Mouse (Mus musculus) liver, embryonic 16.5 days (tissue): ENCODE data around the gene Csf3. TPM values are rescaled to one million over a fixed set of nuclear protein-coding genes. Genes with fewer than 3 reads are reported as not detected.

Experiments
- ATAC-seq: fragments of 200-750 bp; cut with Nextera tagmentation; 2 replicates; pipeline ENCODE4 v1.8.0; 2017; ENCODE audit warnings: low read depth, mild to moderate bottlenecking, moderate number of reproducible peaks, moderate library complexity
- H3K27ac ChIP-seq: fragments of 300-500 bp; sonication (generic); 2 replicates; pipeline ENCODE4 v1.5.1; 2014; ENCODE audit warnings: mild to moderate bottlenecking, low read length
- H3K27me3 ChIP-seq: fragments of 300-500 bp; sonication (generic); 2 replicates; pipeline ENCODE4 v1.6.1; 2014; ENCODE audit warnings: low read depth, low read length, mixed read lengths; ENCODE audit not compliant: control insufficient read depth, insufficient read depth
- H3K36me3 ChIP-seq: fragments of 300-500 bp; sonication (generic); 2 replicates; pipeline ENCODE4 v1.6.1; 2014; ENCODE audit warnings: mild to moderate bottlenecking; ENCODE audit not compliant: control insufficient read depth, insufficient read depth
- H3K4me1 ChIP-seq: fragments of 300-500 bp; sonication (generic); 2 replicates; pipeline ENCODE4 v1.6.1; 2014; ENCODE audit warnings: low read depth, low read length, mixed read lengths; ENCODE audit not compliant: control insufficient read depth
- H3K4me2 ChIP-seq: fragments of 300-500 bp; sonication (generic); 2 replicates; pipeline ENCODE4 v1.6.1; 2014; ENCODE audit warnings: low read depth, low read length, mixed read lengths
- H3K4me3 ChIP-seq: fragments of 300-500 bp; sonication (generic); 2 replicates; pipeline ENCODE4 v1.5.1; 2014; ENCODE audit warnings: low read depth, mild to moderate bottlenecking, low read length
- H3K9ac ChIP-seq: fragments of 300-500 bp; sonication (generic); 2 replicates; pipeline ENCODE4 v1.6.1; 2014; ENCODE audit warnings: low read depth, low read length
- H3K9me3 ChIP-seq: fragments of 300-500 bp; sonication (generic); replicated peaks from 2 replicates; pipeline ENCODE4 v1.6.1; 2016; ENCODE audit warnings: low read length; ENCODE audit not compliant: control insufficient read depth
- WGBS: fragments of 180-500 bp; shearing (Covaris S2); extraction: QIAGEN DNeasy Blood & Tissue Kit; methylation state at CpG from one replicate; pipeline ENCODE4 v1.1.7; 2014; ENCODE audit not compliant: insufficient replicate concordance; 5-methylcytosine and 5-hydroxymethylcytosine counted together
- polyA plus RNA-seq: library from polyadenylated mRNA; unstranded; fragments of >200 nt; fragmentation: Nextera tagmentation; extraction: Ambion mirVana; gene quantifications from 2 replicates; pipeline ENCODE4 v1.2.1, GENCODE M21; 2015

Csf3 gene
- polyA plus RNA-seq, 1 experiment from 2014 or later = not detected

DNA sequence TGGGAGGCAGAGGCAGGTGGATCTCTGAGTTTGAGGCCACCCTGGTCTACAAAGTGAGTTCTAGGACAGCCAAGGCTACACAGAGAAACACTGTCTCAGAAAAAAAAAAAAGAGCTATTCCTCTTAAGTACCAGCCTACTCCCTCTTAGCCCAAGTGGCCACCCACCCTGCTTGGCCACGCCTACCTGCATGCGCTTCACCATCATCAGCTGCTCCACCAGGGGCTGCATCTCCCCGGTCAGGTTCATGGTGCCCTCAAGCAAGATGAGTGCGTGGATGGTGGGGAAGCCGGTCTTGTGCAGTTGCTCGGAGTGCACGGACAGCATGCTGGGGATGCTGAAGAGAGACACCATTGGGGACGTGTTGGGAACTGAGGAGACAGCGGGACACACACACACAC is 14.9 kb downstream of the Csf3 start:
- ATAC-seq = no peak
- 82% methylated on average over 9 of the region's 9 CpGs for WGBS
- H3K36me3 ChIP-seq = peaks cover 4% of the 10 kb centered on the region; the same call in 1 of the 2 replicates

DNA sequence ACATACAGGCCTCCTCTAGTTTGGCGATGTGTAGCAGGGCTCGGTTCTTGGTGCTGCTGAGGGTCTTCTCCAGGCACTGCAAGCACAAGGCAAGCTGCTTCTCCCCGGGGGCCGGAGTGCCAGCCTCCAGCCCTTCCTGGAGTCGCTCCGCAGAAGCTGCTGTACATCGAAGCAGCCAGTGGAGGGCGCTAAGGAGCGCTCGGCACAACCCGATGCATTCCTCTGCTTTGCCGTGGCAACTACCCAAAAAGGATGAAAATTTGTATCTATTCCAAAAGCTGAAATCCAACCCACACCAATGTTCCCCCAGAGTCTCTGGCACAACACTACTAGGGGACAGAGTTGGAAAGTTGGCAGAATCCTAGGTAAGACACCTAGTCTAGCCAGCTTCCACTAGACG is 16.8 kb downstream of the Csf3 start:
- no peak for ATAC-seq
- Histone ChIP-seq H3K4me3 (no peak overlapping the region), H3K27ac (no peak overlapping the region), H3K9ac (no peak overlapping the region), H3K27me3 (no peaks in the 10 kb centered on the region), H3K36me3 (peaks cover 4% of the 10 kb centered on the region; the same call in 1 of the 2 replicates), H3K9me3 (no peaks in the 10 kb centered on the region), H3K4me2 (no peak overlapping the region), H3K4me1 (peaks cover 6% of the 10 kb centered on the region; the same call in 1 of the 2 replicates)
- whole genome bisulfite sequencing = 26% methylated on average over 13 of the region's 13 CpGs

More for the DNA sequence above, 14.9 kb downstream of the Csf3 start:
- H3K27me3 ChIP-seq = no peaks in the 10 kb centered on the region
- H3K9me3 ChIP-seq = no peaks in the 10 kb centered on the region
- no peak overlapping the region for H3K27ac ChIP-seq
- H3K9ac ChIP-seq = no peak overlapping the region
- H3K4me2 ChIP-seq = no peak overlapping the region
- H3K4me1 ChIP-seq = peaks cover 8% of the 10 kb centered on the region
- no peak overlapping the region for H3K4me3 ChIP-seq

DNA sequence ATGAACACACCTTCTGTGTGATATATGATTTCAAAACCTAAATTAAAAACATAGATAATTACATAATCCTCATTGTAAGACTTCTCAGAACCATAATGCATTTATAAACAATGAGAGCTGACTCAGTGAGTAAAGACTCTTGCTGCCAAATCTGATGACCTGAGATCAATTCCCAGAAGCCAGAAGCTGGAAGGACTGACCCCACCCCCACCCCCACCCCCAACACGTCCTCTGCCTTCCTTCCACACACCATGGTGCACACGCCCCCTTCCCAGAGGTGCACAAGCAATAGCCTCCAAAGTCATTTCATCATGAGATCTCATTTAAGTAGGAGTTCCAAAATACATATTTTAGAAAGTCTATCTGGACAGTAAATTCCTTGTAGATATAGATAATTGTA is 19.7 kb downstream of the Csf3 start:
- Histone ChIP-seq H3K4me2 (no peak overlapping the region), H3K9me3 (no peaks in the 10 kb centered on the region), H3K4me3 (no peak overlapping the region), H3K36me3 (peaks cover 4% of the 10 kb centered on the region; the same call in 1 of the 2 replicates), H3K9ac (no peak overlapping the region), H3K4me1 (peaks cover 6% of the 10 kb centered on the region; the same call in 1 of the 2 replicates), H3K27ac (no peak overlapping the region), H3K27me3 (no peaks in the 10 kb centered on the region)
- 53% methylated on average over 2 of the region's 2 CpGs for WGBS
- no peak for ATAC-seq

DNA sequence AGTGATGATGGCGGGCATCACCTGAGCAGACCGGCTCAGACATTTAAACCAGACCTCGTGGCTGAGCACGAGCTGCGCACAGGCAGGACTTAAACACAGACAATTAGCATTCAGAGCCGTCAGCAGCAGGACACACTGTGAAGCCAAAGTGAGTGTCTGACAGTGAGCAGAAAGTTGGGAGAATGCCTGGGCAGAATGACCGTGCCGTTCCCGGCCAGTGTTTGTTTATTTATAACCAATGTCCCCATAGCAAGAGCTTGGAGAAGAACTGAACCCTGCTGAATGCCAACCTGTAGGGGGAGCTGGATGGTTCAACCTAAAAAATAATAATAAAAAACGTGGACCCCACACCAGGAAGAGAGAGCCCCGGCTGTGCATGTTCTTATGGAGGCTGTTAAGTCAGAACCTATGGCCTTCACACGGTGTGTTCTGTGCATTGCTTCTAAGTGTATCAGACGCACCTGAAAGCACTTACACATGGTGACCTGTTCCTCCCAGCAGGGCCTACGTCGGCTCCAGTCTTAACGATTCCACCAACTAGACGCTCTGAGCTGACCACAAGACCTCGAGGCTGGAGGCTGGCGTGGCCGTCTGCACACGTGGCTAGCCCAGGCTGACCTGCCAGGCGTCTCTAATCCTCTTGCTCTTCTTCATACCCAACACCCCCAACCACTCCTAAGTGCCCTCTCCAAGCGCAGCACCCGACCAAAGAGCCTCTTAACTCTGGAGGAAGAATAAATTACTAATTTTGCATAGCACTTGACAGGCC is 20.6 kb downstream of the Csf3 start:
- Histone ChIP-seq H3K4me3 (no peak overlapping the region), H3K4me2 (no peak overlapping the region), H3K27me3 (no peaks in the 10 kb centered on the region), H3K27ac (no peak overlapping the region), H3K36me3 (peaks cover 4% of the 10 kb centered on the region; the same call in 1 of the 2 replicates), H3K4me1 (peaks cover 6% of the 10 kb centered on the region; the same call in 1 of the 2 replicates), H3K9me3 (no peaks in the 10 kb centered on the region), H3K9ac (no peak overlapping the region)
- 72% methylated on average over 24 of the region's 24 CpGs for WGBS
- no peak for ATAC-seq

DNA sequence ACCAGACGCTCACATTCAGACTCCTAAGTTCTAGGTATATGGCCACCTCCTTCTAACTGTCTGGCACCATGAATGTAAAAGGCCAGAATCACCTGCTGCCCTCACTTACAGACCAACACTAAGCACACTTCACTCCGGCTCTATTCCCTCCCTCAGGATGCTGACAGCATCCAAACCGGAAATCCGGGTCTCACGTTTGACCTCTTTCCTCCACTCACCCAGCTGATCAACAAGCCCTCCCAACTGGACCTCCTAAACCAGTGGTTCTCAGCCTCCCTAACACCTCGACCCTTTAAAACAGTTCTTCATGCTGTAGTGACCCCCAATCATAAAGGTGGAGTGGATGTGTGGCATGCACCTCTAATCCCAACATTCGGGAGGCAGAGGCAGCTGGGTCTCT is 22.0 kb downstream of the Csf3 start:
- Histone ChIP-seq H3K9me3 (no peaks in the 10 kb centered on the region), H3K9ac (no peak overlapping the region), H3K27ac (no peak overlapping the region), H3K36me3 (no peaks in the 10 kb centered on the region; the same call in 1 of the 2 replicates), H3K4me1 (peaks cover 4% of the 10 kb centered on the region), H3K27me3 (no peaks in the 10 kb centered on the region), H3K4me2 (no peak overlapping the region), H3K4me3 (no peak overlapping the region)
- ATAC-seq = no peak
- 67% methylated on average over 7 of the region's 7 CpGs for WGBS

DNA sequence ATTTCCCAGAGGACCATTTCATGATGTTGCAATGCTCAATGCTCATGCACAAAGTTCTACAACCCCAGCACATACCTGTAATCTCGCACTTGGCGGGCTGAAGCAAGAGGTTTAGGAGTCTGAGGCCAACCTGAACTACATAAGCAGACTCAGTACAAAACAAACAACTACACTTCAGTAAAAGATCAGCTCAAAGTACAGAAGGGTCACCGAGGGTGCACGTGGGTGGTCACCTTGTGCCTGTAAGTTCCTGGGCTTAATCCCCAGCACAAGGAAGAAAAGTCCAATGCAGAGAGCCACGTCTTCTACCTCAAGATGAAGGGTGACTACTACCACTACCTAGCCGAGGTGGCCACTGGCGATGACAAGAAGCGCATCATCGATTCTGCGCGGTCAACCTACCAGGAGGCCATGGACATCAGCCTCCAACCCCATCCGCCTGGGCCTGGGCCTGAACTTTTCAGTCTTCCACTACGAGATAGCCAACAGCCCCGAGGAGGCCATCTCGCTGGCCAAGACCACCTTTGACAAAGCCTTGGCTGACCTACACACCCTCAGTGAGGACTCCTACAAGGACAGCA is 25.0 kb downstream of the Csf3 start:
- Histone ChIP-seq H3K9ac (no peak overlapping the region), H3K9me3 (no peaks in the 10 kb centered on the region), H3K36me3 (no peaks in the 10 kb centered on the region; the same call in 1 of the 2 replicates), H3K4me1 (peaks cover 9% of the 10 kb centered on the region), H3K4me2 (no peak overlapping the region), H3K4me3 (no peak overlapping the region), H3K27ac (no peak overlapping the region), H3K27me3 (no peaks in the 10 kb centered on the region)
- WGBS = 83% methylated on average over 15 of the region's 15 CpGs
- ATAC-seq = no peak

DNA sequence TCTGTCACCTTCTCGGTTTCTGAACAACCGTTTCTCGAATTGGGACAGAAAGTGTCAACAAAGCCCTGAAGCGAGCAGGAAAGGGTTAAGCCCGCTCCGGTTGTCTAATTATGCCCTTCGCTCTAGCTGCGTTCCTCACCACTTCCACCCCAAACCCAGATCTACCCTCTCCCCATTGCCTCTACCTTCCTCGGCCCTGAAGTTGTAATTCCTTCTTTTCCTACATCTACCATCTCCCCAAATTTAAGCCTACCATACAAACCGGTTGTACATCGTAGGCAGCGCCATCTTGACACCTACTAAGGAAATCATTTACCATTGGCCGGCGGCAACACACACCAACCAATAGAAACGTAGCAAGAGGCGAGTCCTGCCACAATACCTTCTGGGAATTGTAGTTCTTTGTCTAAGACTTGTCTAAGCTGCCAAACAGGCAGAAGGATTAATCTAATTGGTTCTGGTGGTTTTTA is 28.1 kb downstream of the Csf3 start, which contains the start of gene Med24:
Gene Med24 (minus strand): TSS at position 317 of the 470 bp plus-strand sequence.
- Histone ChIP-seq H3K9me3 (peaks cover 2% of the 10 kb centered on the region; the same call in 1 of the 2 replicates), H3K4me2 (peak within 1 kb of the TSS; percentile 79), H3K4me3 (peak within 1 kb of the TSS; percentile 83), H3K4me1 (peaks cover 9% of the 10 kb centered on the region), H3K27ac (peak within 1 kb of the TSS; percentile 73), H3K36me3 (no peaks in the 10 kb centered on the region; the same call in 1 of the 2 replicates), H3K9ac (peak within 1 kb of the TSS; percentile 73), H3K27me3 (no peaks in the 10 kb centered on the region)
- WGBS = under 1% methylated on average over 16 of the region's 16 CpGs
- peak; percentile 99 for ATAC-seq

DNA sequence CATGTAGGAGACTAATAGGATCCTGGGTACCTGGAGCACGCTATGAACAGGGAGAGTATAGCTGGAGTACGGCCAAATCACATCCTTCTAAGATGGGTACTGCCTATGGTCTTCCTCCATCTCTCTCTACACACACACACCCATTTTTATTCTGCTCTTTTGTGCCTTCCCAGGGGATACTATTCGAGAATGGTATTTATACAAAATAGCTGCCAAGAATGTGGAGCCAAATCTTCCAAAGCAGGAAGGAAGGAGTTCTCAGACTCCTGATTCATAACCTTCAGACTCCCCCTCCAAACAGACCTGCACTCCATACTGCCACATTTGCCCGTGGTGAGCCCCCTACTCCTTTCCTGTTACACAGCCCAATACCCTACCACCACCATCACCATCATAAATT is 29.7 kb downstream of the Csf3 start:
- H3K27ac ChIP-seq = no peak overlapping the region
- no peak overlapping the region for H3K4me2 ChIP-seq
- no peak for ATAC-seq
- no peaks in the 10 kb centered on the region for H3K27me3 ChIP-seq
- H3K4me1 ChIP-seq = peaks cover 9% of the 10 kb centered on the region
- no peak overlapping the region for H3K9ac ChIP-seq
- peaks cover 3% of the 10 kb centered on the region; the same call in 1 of the 2 replicates for H3K9me3 ChIP-seq
- H3K36me3 ChIP-seq = no peaks in the 10 kb centered on the region; the same call in 1 of the 2 replicates
- H3K4me3 ChIP-seq = no peak overlapping the region
- whole genome bisulfite sequencing = 59% methylated on average over 4 of the region's 4 CpGs

DNA sequence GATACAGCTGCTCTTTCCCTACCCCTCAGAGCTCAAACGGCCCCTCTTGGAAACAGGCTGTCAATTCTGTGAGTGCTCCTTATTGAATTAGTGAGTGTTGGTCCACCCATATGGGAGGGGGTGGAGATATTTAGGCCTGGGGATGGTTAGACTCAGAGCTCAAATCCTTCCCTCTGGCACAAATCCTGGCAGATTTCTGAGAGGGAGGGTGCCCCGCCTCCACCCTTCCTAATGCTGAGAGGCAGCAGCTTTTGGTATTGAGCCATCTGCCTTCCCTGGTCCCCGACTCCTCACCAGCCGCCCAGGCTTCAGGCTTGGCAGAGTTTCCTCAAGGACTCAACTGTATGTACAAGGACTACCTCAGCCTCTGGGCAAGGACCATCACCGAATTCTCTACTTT is 30.1 kb downstream of the Csf3 start:
- H3K27ac ChIP-seq = no peak overlapping the region
- H3K36me3 ChIP-seq = no peaks in the 10 kb centered on the region; the same call in 1 of the 2 replicates
- no peak overlapping the region for H3K9ac ChIP-seq

More for the DNA sequence above, 30.1 kb downstream of the Csf3 start:
- H3K4me3 ChIP-seq = no peak overlapping the region
- no peak overlapping the region for H3K4me2 ChIP-seq
- ATAC-seq = no peak
- 54% methylated on average over 5 of the region's 5 CpGs for WGBS
- no peaks in the 10 kb centered on the region for H3K27me3 ChIP-seq
- H3K9me3 ChIP-seq = peaks cover 3% of the 10 kb centered on the region; the same call in 1 of the 2 replicates
- peaks cover 9% of the 10 kb centered on the region for H3K4me1 ChIP-seq
